Mouse (Mus musculus): ENCODE data around the gene Fibcd1.

DNA sequence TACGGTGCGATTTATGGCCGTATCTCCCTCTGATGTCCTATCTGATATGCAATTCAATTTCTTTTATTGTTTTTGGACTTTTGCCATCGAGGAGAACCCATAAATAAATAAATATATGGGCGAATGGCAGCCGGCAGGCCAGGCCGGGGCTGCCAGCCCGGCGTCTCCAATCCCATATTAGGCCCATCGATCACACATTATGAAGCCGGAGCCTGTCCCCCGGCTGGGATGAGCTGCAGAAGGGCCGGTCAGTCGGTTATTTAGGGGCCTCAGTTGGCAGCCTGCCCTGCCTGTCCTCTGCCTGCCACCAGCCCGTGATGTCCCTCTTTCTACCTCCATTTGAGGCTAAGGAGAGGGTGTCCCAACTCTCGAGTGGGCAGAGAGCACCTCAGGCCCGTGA lies 32.8 kb upstream of the Fibcd1 start:
- TF ChIP-seq POLR2A (IDR thresholded peaks at IDR 0.05; ENCODE audit: low read depth, low read length) (no peak), CTCF (IDR thresholded peaks at IDR 0.05; ENCODE audit: extremely low read depth, insufficient read depth, insufficient read length, insufficient replicate concordance) (no peak)

All from spleen, adult 2 months (tissue).